Mouse (Mus musculus): Measurements from ENCODE around the gene Fance. TPM values are rescaled to one million over a fixed set of nuclear protein-coding genes. Genes with fewer than 3 reads are reported as not detected.
"Not testable (repeated sequence)": the region's sequence is repeated elsewhere in the genome, so short reads cannot be mapped to it uniquely, and the experiment has no call there.

The Fance gene
- polyA plus RNA-seq, 1 experiment from 2014 or later, result 37.0 TPM

DNA sequence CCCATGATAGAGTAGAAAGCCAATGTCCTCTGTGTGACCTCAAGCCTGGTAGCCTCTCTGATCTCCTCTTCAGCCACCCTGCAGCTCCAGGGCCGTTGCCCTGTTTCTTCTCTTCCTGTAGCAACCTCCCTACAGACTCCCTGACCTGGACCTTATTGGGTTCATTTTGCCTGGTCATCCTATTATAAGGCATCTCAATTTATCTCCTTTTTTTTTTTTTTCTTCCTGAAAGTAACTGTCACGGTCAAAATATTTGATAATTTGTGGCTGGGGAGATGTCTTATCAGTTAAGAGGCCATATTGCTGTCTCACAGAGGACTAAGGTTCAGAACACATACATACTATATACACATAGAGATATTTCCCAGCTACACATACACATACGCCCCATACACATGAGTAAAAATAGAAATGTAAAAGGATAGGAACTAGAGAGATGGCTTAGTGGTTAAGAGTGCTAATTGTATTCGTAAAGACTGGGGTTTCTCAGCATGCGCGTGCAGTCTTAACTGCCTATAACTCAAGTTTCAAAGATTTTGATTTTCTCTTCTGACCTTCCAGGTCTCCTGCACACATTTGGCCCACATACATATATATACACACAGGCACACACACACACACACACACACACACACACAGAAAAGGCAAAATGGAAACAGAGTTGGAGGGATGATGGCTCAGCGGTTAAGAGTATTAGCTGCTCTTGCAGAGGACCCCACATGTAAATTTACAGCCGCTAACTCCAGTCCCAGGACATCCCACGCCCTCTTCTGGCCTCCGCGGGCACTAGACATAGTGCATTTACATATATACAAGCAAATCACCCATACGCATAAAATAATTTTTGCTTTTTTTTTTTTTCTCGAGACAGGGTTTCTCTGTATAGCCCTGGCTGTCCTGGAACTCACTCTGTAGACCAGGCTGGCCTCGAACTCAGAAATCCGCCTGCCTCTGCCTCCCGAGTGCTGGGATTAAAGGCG lies 797 bp upstream of the Fance start:
- Histone ChIP-seq H3K9ac (no peak overlapping the region), H3K27ac (peak overlapping the region; percentile 50; the same call in 1 of the 2 replicates), H3K4me1 (peaks cover 23% of the 10 kb centered on the region), H3K9me3 (no peaks in the 10 kb centered on the region), H3K27me3 (no peaks in the 10 kb centered on the region), H3K4me3 (peak overlapping the region; percentile 79), H3K4me2 (replicated peaks) (peak overlapping the region; percentile 75), H3K36me3 (peaks cover 19% of the 10 kb centered on the region)
- 0 out of 2 replicates have a peak, but pooled peaks have one; percentile 2 for ATAC-seq (ENCODE audit: insufficient number of reproducible peaks, insufficient read depth, low FRiP score, low TSS enrichment)
- 23% methylated on average over 17 of the region's 17 CpGs for WGBS

DNA sequence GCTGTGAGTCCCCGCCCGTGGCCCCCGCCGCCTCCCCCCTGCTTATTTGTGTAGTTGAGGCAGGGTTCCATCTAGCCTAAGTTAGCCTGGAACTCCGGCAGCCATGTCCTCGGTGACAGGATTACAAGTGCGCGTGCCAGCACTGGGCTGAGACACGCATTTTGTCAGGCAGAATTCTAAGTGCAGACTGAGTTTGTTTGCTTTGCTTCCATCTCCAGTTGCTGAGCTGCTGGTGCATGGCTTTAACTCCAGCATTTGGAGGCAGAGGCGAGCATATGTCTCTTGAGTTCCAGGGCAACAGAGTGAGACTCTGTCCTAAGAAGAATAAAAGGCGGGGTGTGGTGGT lies 534 bp downstream of the Fance start:
- Histone ChIP-seq H3K27ac (peak overlapping the region; percentile 91), H3K9ac (peak overlapping the region; percentile 89), H3K4me2 (replicated peaks) (peak overlapping the region; percentile 75), H3K27me3 (no peaks in the 10 kb centered on the region), H3K36me3 (peaks cover 28% of the 10 kb centered on the region), H3K4me1 (peaks cover 17% of the 10 kb centered on the region), H3K9me3 (no peaks in the 10 kb centered on the region), H3K4me3 (peak overlapping the region; percentile 79)
- 3% methylated on average over 11 of the region's 11 CpGs for WGBS
- ATAC-seq (ENCODE audit: insufficient number of reproducible peaks, insufficient read depth, low FRiP score, low TSS enrichment), result no peak; the same call in 1 of the 2 replicates

DNA sequence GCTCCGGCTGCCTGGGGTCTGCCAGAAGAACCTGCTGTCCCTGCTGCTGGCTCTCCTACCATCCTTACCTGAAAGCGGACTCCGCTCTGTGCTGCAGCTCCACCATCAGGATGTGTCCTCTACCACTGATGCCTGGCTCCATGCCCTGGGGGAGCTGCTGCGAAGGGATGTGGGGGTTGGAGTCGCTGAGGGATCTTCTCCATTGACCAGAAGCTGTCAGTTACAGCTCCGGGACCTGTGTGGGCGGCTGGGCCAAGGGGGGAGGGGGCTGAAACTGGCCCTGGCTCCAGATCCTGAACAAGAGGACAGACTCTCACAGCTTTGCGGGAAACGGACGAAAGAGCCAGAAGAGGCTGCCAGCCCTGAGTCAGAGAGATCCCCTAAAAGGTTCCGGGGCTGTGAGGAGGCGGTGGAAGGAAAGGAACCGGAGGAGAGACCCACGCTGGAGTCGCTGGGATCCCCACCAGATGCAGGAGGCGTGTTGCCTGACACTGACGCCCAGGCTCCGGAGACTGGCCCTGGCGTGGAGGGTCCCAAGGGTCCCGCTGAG lies 2.4 kb downstream of the Fance start:
- no peak overlapping the region for H3K27ac ChIP-seq
- peak overlapping the region; percentile 15; the same call in 1 of the 2 replicates for H3K9ac ChIP-seq
- peaks cover 39% of the 10 kb centered on the region for H3K36me3 ChIP-seq
- no peaks in the 10 kb centered on the region for H3K27me3 ChIP-seq
- 0 out of 2 replicates have a peak overlapping the region, but pooled peaks have one; percentile 4 for H3K4me2 ChIP-seq (replicated peaks)
- ATAC-seq (ENCODE audit: insufficient number of reproducible peaks, insufficient read depth, low FRiP score, low TSS enrichment), result no peak
- 63% methylated on average over 20 of the region's 20 CpGs for WGBS
- peaks cover 17% of the 10 kb centered on the region for H3K4me1 ChIP-seq
- no peak overlapping the region for H3K4me3 ChIP-seq
- H3K9me3 ChIP-seq, result no peaks in the 10 kb centered on the region

DNA sequence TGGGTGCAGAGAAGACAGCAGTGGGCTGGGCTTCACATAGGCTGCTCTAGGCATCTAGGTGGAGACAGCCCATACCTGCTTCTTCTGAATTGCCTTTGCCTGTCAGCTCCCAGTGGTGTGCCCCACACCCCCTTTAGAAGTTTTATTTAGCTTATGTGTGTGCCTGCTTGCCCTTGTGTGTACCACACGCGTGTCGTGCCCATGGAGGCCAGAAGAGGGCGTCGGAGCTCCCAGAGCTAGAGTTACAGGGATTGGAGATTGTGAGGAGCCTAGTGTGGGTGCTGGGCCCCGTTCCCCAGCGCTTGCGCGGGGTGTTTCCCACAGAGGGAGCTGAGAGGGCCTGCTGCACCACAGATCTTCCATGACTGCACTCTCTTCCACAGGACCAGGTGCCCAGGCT lies 3.2 kb downstream of the Fance start:
- Histone ChIP-seq H3K9me3 (no peaks in the 10 kb centered on the region), H3K27ac (no peak overlapping the region), H3K4me1 (peaks cover 17% of the 10 kb centered on the region), H3K36me3 (peaks cover 46% of the 10 kb centered on the region), H3K27me3 (no peaks in the 10 kb centered on the region), H3K9ac (no peak overlapping the region), H3K4me2 (replicated peaks) (no peak overlapping the region), H3K4me3 (no peak overlapping the region)
- no peak for ATAC-seq (ENCODE audit: insufficient number of reproducible peaks, insufficient read depth, low FRiP score, low TSS enrichment)
- WGBS, result 89% methylated on average over 9 of the region's 9 CpGs

DNA sequence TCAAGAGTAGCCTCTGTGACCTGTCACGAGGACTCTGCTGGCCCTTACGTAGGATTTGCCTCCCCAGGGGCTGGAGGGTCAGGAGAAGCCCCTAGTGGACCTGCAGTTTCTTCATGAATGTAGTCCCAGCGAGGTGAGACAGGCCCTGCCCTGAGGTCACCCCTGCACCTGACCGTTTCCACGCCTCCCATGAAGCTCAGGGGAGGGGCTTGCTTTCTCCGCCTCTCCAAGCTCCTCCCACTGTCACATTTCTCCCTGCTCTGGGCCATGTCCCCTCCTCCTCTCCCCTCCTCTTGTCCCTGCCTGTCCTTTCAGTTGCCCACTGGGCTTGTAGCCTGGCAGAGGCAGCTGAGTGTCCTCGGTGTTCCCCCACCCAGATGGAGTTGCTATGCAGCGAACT lies 3.8 kb downstream of the Fance start:
- Histone ChIP-seq H3K36me3 (peaks cover 52% of the 10 kb centered on the region), H3K9ac (no peak overlapping the region), H3K9me3 (no peaks in the 10 kb centered on the region), H3K4me1 (peaks cover 17% of the 10 kb centered on the region), H3K27ac (no peak overlapping the region), H3K4me2 (replicated peaks) (no peak overlapping the region), H3K27me3 (no peaks in the 10 kb centered on the region), H3K4me3 (no peak overlapping the region)
- 65% methylated on average over 8 of the region's 8 CpGs for WGBS
- ATAC-seq (ENCODE audit: insufficient number of reproducible peaks, insufficient read depth, low FRiP score, low TSS enrichment), result no peak

DNA sequence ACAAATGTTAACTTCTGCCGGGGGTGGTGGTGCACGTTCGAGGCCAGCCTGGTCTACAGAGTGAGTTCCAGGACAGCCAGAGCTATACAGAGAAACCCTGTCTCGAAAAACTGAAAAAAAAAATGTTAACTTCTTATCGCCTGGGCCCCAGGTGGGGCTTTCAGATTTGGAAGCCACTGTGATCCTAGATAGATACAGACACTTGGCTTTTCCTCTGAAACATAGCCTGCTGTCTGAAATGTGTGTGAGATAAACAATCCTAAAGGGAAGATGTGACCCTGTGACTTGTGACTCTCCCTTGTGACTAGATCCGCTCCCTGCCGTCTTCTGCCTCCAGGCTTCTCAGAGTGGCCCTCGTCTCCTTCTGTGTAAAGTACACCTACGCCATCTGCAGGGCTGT lies 4.4 kb downstream of the Fance start:
- 83% methylated on average over 9 of the region's 9 CpGs for WGBS
- Histone ChIP-seq H3K9ac (no peak overlapping the region), H3K27me3 (no peaks in the 10 kb centered on the region), H3K36me3 (peaks cover 59% of the 10 kb centered on the region), H3K4me2 (replicated peaks) (no peak overlapping the region), H3K9me3 (no peaks in the 10 kb centered on the region), H3K27ac (no peak overlapping the region), H3K4me3 (no peak overlapping the region), H3K4me1 (peaks cover 17% of the 10 kb centered on the region)
- no peak for ATAC-seq (ENCODE audit: insufficient number of reproducible peaks, insufficient read depth, low FRiP score, low TSS enrichment)

DNA sequence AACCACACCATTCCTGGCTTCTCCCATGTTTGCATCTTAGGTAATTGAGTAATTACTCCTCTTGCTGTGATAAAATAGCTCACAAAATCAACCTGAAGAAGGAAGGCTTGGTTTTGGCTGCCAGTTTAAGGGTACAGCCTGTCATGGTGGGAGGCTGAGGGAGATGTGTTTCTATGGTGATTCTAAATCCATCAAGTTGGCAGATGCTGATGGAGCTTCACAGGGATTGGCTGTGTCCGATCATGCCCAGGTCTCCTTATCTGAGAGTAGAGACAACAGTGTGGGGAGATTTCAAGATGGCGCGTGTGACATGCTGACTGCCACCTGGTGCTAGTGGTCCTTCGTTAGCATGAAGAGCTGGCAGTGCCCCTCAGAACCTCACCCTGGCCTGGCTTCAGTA lies 8.4 kb downstream of the Fance start:
- Histone ChIP-seq H3K36me3 (peaks cover 68% of the 10 kb centered on the region), H3K27ac (no peak overlapping the region), H3K9ac (no peak overlapping the region), H3K9me3 (no peaks in the 10 kb centered on the region), H3K4me3 (no peak overlapping the region), H3K27me3 (no peaks in the 10 kb centered on the region), H3K4me1 (no peaks in the 10 kb centered on the region), H3K4me2 (replicated peaks) (no peak overlapping the region)
- 96% methylated on average over 4 of the region's 4 CpGs for WGBS
- no peak for ATAC-seq (ENCODE audit: insufficient number of reproducible peaks, insufficient read depth, low FRiP score, low TSS enrichment)

DNA sequence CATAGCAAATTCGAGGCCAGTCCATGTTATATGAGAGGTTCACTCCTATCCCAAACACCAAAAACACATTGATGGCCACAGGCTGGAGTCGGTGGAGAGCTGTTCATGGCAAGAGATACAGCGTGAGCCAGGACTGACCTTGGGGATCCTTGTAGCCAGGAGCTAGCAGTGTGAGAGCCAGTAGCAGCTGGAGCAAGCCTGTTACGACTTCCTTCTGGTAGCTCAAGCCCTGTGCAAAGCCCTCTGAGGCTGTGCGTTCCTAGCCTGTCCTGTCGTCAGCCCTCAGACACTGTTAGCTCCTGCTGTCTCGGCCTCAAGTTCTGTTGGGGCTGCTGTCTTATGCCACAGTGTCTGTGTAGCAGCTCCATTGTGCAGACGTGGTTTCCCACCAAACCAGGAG lies 10.5 kb downstream of the Fance start:
- H3K27ac ChIP-seq, result no peak overlapping the region
- 83% methylated on average over 8 of the region's 8 CpGs for WGBS
- H3K27me3 ChIP-seq, result no peaks in the 10 kb centered on the region
- no peak overlapping the region for H3K4me2 ChIP-seq (replicated peaks)
- no peaks in the 10 kb centered on the region for H3K9me3 ChIP-seq
- H3K4me3 ChIP-seq, result no peak overlapping the region
- H3K36me3 ChIP-seq, result peaks cover 51% of the 10 kb centered on the region
- peaks cover 8% of the 10 kb centered on the region for H3K4me1 ChIP-seq
- ATAC-seq (ENCODE audit: insufficient number of reproducible peaks, insufficient read depth, low FRiP score, low TSS enrichment), result no peak
- no peak overlapping the region for H3K9ac ChIP-seq

DNA sequence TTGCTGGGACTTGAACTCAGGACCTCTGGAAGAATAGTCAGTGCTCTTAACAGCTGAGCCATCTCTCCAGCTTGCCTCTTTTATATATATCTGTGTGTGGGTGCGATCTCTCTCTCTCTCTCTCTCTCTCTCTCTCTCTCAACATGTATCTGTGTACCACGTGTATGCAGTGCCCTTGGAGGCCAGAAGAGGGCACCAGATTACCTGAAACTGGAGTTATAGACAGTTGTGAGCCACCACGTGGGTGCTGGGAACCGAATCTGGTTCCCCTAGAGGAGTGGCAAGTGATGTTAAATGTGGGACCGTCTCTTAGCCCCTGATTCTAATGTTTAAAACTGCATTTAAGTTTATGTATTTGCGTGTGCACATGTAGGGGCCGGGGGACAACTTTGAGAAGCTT lies 11.1 kb downstream of the Fance start:
- H3K9ac ChIP-seq; H3K4me1 ChIP-seq; ATAC-seq (ENCODE audit: insufficient number of reproducible peaks, insufficient read depth, low FRiP score, low TSS enrichment); H3K4me2 ChIP-seq (replicated peaks); H3K27ac ChIP-seq; H3K4me3 ChIP-seq; H3K9me3 ChIP-seq; H3K27me3 ChIP-seq: not testable (repeated sequence)
- 95% methylated on average over 7 of the region's 7 CpGs for WGBS
- H3K36me3 ChIP-seq, result peaks cover 50% of the 10 kb centered on the region

DNA sequence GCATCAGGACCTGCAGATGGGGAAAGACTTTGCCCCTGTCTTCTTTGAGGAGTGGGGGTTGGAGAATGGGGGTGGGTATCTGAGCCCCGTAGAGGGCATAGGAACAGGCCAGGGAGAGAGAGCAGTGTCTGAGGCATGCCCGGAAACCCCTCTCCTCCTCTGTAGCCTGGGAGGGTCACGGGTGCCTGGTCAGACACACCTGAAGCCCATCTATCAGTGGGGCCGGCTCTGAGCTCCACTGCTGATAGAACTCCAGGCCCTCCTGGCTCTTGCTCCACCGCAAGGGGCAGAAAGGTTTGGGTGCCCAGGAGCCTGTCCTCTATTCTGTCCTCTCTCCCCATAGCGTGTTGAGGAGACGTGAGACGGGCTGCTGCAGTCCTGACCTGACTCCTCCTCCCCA lies 12.4 kb downstream of the Fance start:
- Histone ChIP-seq H3K4me2 (replicated peaks) (no peak overlapping the region), H3K27me3 (no peaks in the 10 kb centered on the region), H3K36me3 (peaks cover 48% of the 10 kb centered on the region), H3K4me1 (peaks cover 16% of the 10 kb centered on the region), H3K9ac (0 out of 2 replicates have a peak overlapping the region, but pooled peaks have one; percentile 15), H3K4me3 (no peak overlapping the region), H3K9me3 (no peaks in the 10 kb centered on the region), H3K27ac (no peak overlapping the region)
- ATAC-seq (ENCODE audit: insufficient number of reproducible peaks, insufficient read depth, low FRiP score, low TSS enrichment), result no peak
- 80% methylated on average over 8 of the region's 8 CpGs for WGBS

DNA sequence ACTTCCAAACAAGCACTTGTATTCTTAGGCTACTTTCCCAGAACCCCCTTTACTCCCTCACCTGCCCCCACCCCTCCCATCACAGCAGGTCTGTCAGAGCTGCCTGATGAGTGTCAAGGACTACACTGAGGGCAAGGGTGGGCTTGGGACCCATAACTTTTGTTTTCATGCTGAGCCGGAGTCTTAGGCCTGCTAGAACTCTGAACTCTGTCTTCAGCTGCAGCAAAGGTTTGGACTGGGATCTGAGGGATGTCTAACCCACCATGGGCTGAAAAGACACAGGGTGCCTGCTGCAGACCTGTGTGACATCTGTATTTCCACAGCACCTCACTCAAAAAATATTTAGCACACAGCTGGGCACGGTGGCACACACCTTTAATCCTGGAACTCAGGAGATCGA lies 13.6 kb downstream of the Fance start:
- H3K9ac ChIP-seq, result peak overlapping the region; percentile 93; the same call in 1 of the 2 replicates
- no peak for ATAC-seq (ENCODE audit: insufficient number of reproducible peaks, insufficient read depth, low FRiP score, low TSS enrichment)
- no peaks in the 10 kb centered on the region for H3K9me3 ChIP-seq
- H3K27ac ChIP-seq, result peak overlapping the region; percentile 95; the same call in 1 of the 2 replicates
- H3K36me3 ChIP-seq, result peaks cover 48% of the 10 kb centered on the region
- no peak overlapping the region for H3K4me2 ChIP-seq (replicated peaks)
- H3K4me1 ChIP-seq, result peaks cover 23% of the 10 kb centered on the region
- no peak overlapping the region for H3K4me3 ChIP-seq
- 69% methylated on average over 3 of the region's 3 CpGs for WGBS
- H3K27me3 ChIP-seq, result no peaks in the 10 kb centered on the region
